7 mouse cellular contexts compared by ENCODE assay signal in genomic region chr1:119419151-119420105, GRCm38 (mm10). TPM values are rescaled to one million over a fixed set of nuclear protein-coding genes. Genes with fewer than 3 reads are reported as not detected.
A peak's percentile ranks its signal among the peaks of the same experiment; 100 is the strongest.
DNase-seq lines count a peak whose midpoint lies in the region; ATAC-seq and TF ChIP-seq lines count a peak whose summit lies in the region.

No protein-coding gene starts in this region.

- TF ChIP-seq CTCF in testis, adult 2 months (IDR thresholded peaks at IDR 0.05; ENCODE audit: control insufficient read depth, insufficient read depth, insufficient replicate concordance, low read depth, low read length) = no peak
- TF ChIP-seq CTCF in stomach, postnatal 0 days (IDR thresholded peaks at IDR 0.05; ENCODE audit: low read depth) = no peak

- H3K27ac ChIP-seq in testis, adult 2 months (ENCODE audit: control insufficient read depth, insufficient read depth, low read depth, low read length) = no peak overlapping the region
- H3K27ac ChIP-seq in forebrain, embryonic 13.5 days = peak overlapping the region; percentile 73
- peak overlapping the region; percentile 56 for H3K27ac ChIP-seq in midbrain, embryonic 10.5 days (replicated peaks)
- H3K27ac ChIP-seq in stomach, postnatal 0 days (replicated peaks) = no peak overlapping the region

- TF ChIP-seq POLR2A in testis, adult 2 months (IDR thresholded peaks at IDR 0.05; ENCODE audit: control insufficient read depth, low read depth, low read length) = no peak

- no peak for DNase-seq in testis, postnatal 14 days (ENCODE audit: low spot score)
- peak; percentile 54 for DNase-seq in midbrain, embryonic 10.5 days (ENCODE audit: low spot score)
- DNase-seq in stomach, postnatal 0 days (ENCODE audit: low spot score) = no peak
- no peak for DNase-seq in urinary bladder, postnatal 14 days (ENCODE audit: low spot score)
- DNase-seq in natural killer cell, adult 2 months (ENCODE audit: low spot score in 2 of 2) = no peak

- no peak for ATAC-seq in forebrain, embryonic 13.5 days
- ATAC-seq in stomach, postnatal 0 days (ENCODE audit: low FRiP score, low TSS enrichment) = no peak

- no peaks in the 10 kb centered on the region for H3K9me3 ChIP-seq in forebrain, embryonic 13.5 days (replicated peaks)
- no peaks in the 10 kb centered on the region for H3K9me3 ChIP-seq in midbrain, embryonic 10.5 days (replicated peaks)
- H3K9me3 ChIP-seq in stomach, postnatal 0 days (ENCODE audit: control insufficient read depth, low read length) = no peaks in the 10 kb centered on the region

- peak overlapping the region; percentile 96 for H3K4me2 ChIP-seq in forebrain, embryonic 13.5 days
- H3K4me2 ChIP-seq in stomach, postnatal 0 days (replicated peaks; ENCODE audit: low read depth) = no peak overlapping the region; the same call in 1 of the 2 replicates

- WGBS in forebrain, embryonic 13.5 days = 1% methylated on average over 29 of the region's 29 CpGs
- WGBS in midbrain, embryonic 10.5 days = 2% methylated on average over 29 of the region's 29 CpGs
- whole genome bisulfite sequencing in stomach, postnatal 0 days = 8% methylated on average over 29 of the region's 29 CpGs

- H3K4me3 ChIP-seq in testis, adult 2 months (ENCODE audit: control insufficient read depth, low read depth, low read length) = peak overlapping the region; percentile 42
- H3K4me3 ChIP-seq in forebrain, embryonic 13.5 days = peak overlapping the region; percentile 74
- H3K4me3 ChIP-seq in midbrain, embryonic 10.5 days = peak overlapping the region; percentile 70
- 0 out of 2 replicates have a peak overlapping the region, but pooled peaks have one; percentile 8 for H3K4me3 ChIP-seq in stomach, postnatal 0 days (ENCODE audit: low read depth, low read length)

- H3K36me3 ChIP-seq in testis, adult 2 months (ENCODE audit: control insufficient read depth, insufficient read depth, low read length) = no peaks in the 10 kb centered on the region
- peaks cover 13% of the 10 kb centered on the region for H3K36me3 ChIP-seq in forebrain, embryonic 13.5 days (ENCODE audit: poor library complexity, severe bottlenecking)
- no peaks in the 10 kb centered on the region for H3K36me3 ChIP-seq in midbrain, embryonic 10.5 days
- no peaks in the 10 kb centered on the region for H3K36me3 ChIP-seq in stomach, postnatal 0 days (ENCODE audit: control insufficient read depth, insufficient read depth, low read length)

- H3K9ac ChIP-seq in forebrain, embryonic 13.5 days = peak overlapping the region; percentile 89
- no peak overlapping the region for H3K9ac ChIP-seq in stomach, postnatal 0 days (ENCODE audit: low read length)

- H3K27me3 ChIP-seq in testis, adult 2 months (ENCODE audit: control insufficient read depth, insufficient read depth, low read length) = no peaks in the 10 kb centered on the region
- H3K27me3 ChIP-seq in forebrain, embryonic 13.5 days = peaks cover 67% of the 10 kb centered on the region
- H3K27me3 ChIP-seq in midbrain, embryonic 10.5 days (ENCODE audit: low read depth, poor library complexity, severe bottlenecking) = peaks cover 100% of the 10 kb centered on the region
- H3K27me3 ChIP-seq in stomach, postnatal 0 days (ENCODE audit: control insufficient read depth, insufficient read depth, low read length) = peaks cover 8% of the 10 kb centered on the region; the same call in 1 of the 2 replicates

- TF ChIP-seq EP300 in stomach, postnatal 0 days (optimal IDR thresholded peaks at IDR 0.05) = no peak

- peaks cover 27% of the 10 kb centered on the region for H3K4me1 ChIP-seq in testis, adult 2 months (ENCODE audit: control insufficient read depth, insufficient read depth, low read length)
- H3K4me1 ChIP-seq in forebrain, embryonic 13.5 days = peaks cover 55% of the 10 kb centered on the region
- peaks cover 49% of the 10 kb centered on the region for H3K4me1 ChIP-seq in midbrain, embryonic 10.5 days
- peaks cover 5% of the 10 kb centered on the region for H3K4me1 ChIP-seq in stomach, postnatal 0 days (replicated peaks; ENCODE audit: control insufficient read depth, insufficient read depth)

RNA-seq across cellular contexts. Expression of gene Inhbb, which starts 2.6 kb away (rescaled TPM):
- polyA plus RNA-seq in testis, adult 2 months (2012; rRNA removed) = 7.3 and 8.8 TPM in 2 replicates
- polyA plus RNA-seq in forebrain, embryonic 13.5 days (2015; fragmentation: Nextera tagmentation; extraction: Ambion mirVana) = 4.1 and 4.6 TPM in 2 replicates
- 0.25 and 0.50 TPM in 2 replicates for polyA plus RNA-seq in midbrain, embryonic 10.5 days (2016; fragmentation: Nextera tagmentation; extraction: Ambion mirVana)
- 0.65 and 0.70 TPM in 2 replicates for polyA plus RNA-seq in stomach, postnatal 0 days (2015; fragmentation: Nextera tagmentation; extraction: Ambion mirVana)

Comparison
In these comparisons a context has a peak if more than half of its experiments do, and no peak if none do; other contexts are left out.
1. H3K27ac ChIP-seq: peak in forebrain, embryonic 13.5 days (single experiment) and midbrain, embryonic 10.5 days (single experiment); none in testis, adult 2 months (single experiment) and stomach, postnatal 0 days (single experiment).
2. H3K4me3 ChIP-seq: peak in every context shown above with its lines; median percentile 74 in forebrain, embryonic 13.5 days; 70 in midbrain, embryonic 10.5 days; 42 in testis, adult 2 months; 8 in stomach, postnatal 0 days.